Mouse (Mus musculus) skeletal muscle tissue, adult 2 months (tissue): ENCODE measurements at regions not wholly inside any gene's neighbourhood (a gene's known extent, or its start where the extent isn't known, plus 50 kb on each side); places are given as distances from the start of the nearest gene placed in this dataset.

Source experiments
- DNase-seq: peaks from one replicate; pipeline ENCODE4 v3.0.0-alpha.2; 2012; ENCODE audit warnings: low read depth, low spot score

- no peak for DNase-seq
Observed at GRCm38 (mm10) chr8:127885831-127886230, 472.6 kb upstream of the Nrp1 start.

GRCm38 (mm10) chr8:127890729-127891128 is 467.7 kb upstream of the Nrp1 start:
- DNase-seq, result no peak

GRCm38 (mm10) chr8:127894284-127894683 is 464.1 kb upstream of the Nrp1 start:
- DNase-seq, result no peak

GRCm38 (mm10) chr8:127908436-127908835 is 450.0 kb upstream of the Nrp1 start:
- DNase-seq, result no peak

- no peak for DNase-seq
Observed at GRCm38 (mm10) chr8:127909580-127909979, 448.8 kb upstream of the Nrp1 start.

GRCm38 (mm10) chr8:127914086-127914485 is 444.3 kb upstream of the Nrp1 start:
- peak; percentile 86 for DNase-seq

- DNase-seq, result no peak
Observed at GRCm38 (mm10) chr8:127914914-127915313, 443.5 kb upstream of the Nrp1 start.

GRCm38 (mm10) chr8:127915591-127916028 is 442.8 kb upstream of the Nrp1 start:
- no peak for DNase-seq

- DNase-seq, result no peak
Observed at GRCm38 (mm10) chr8:127921925-127922324, 436.5 kb upstream of the Nrp1 start.

- DNase-seq, result no peak
Observed at GRCm38 (mm10) chr8:127923321-127923720, 435.1 kb upstream of the Nrp1 start.

- DNase-seq, result no peak
Observed at GRCm38 (mm10) chr8:127932276-127932675, 426.1 kb upstream of the Nrp1 start.

- no peak for DNase-seq
Observed at GRCm38 (mm10) chr8:127936792-127937435, 421.5 kb upstream of the Nrp1 start.

- no peak for DNase-seq
Observed at GRCm38 (mm10) chr8:127939284-127939985, 419.0 kb upstream of the Nrp1 start.

- no peak for DNase-seq
Observed at GRCm38 (mm10) chr8:127939986-127940359, 418.4 kb upstream of the Nrp1 start.

- DNase-seq, result no peak
Observed at GRCm38 (mm10) chr8:127942319-127942718, 416.1 kb upstream of the Nrp1 start.

GRCm38 (mm10) chr8:127944955-127945498 is 413.4 kb upstream of the Nrp1 start:
- no peak for DNase-seq

- DNase-seq, result no peak
Observed at GRCm38 (mm10) chr8:127957571-127957970, 400.8 kb upstream of the Nrp1 start.

GRCm38 (mm10) chr8:127958351-127959044 is 399.9 kb upstream of the Nrp1 start:
- no peak for DNase-seq

GRCm38 (mm10) chr8:127962862-127963261 is 395.5 kb upstream of the Nrp1 start:
- no peak for DNase-seq

- DNase-seq, result no peak
Observed at GRCm38 (mm10) chr8:127963625-127964024, 394.8 kb upstream of the Nrp1 start.

GRCm38 (mm10) chr8:127964801-127965200 is 393.6 kb upstream of the Nrp1 start:
- no peak for DNase-seq

GRCm38 (mm10) chr8:127965341-127965740 is 393.1 kb upstream of the Nrp1 start:
- no peak for DNase-seq
